Mouse (Mus musculus) testis, adult 2 months (tissue): Measurements from ENCODE around the gene Trp73.
A peak's percentile ranks its signal among the peaks of the same experiment; 100 is the strongest.

Source experiments
- CTCF ChIP-seq: fragments of 200-500 bp; IDR thresholded peaks from 2 replicates; pipeline ENCODE4 v1.5.1; 2012; ENCODE audit warnings: low read depth, mild to moderate bottlenecking, inconsistent platforms, low read length, moderate library complexity; ENCODE audit not compliant: control insufficient read depth, insufficient read depth, insufficient replicate concordance
- POLR2A ChIP-seq: fragments of 200-500 bp; IDR thresholded peaks from 2 replicates; pipeline ENCODE4 v1.6.1; 2012; ENCODE audit warnings: low read depth, mild to moderate bottlenecking, inconsistent platforms, low read length, moderate library complexity; ENCODE audit not compliant: control insufficient read depth

- no peak for TF ChIP-seq CTCF
- peak; percentile 72; the same call in 1 of the 2 replicates for TF ChIP-seq POLR2A
Observed at GRCm38 (mm10) chr4:154011646-154012089, 128.3 kb downstream of the Trp73 start, which contains the start of gene Lrrc47.
